Mouse (Mus musculus): ENCODE measurements around the gene Eif4a3.
A peak's percentile ranks its signal among the peaks of the same experiment; 100 is the strongest.

GRCm38 (mm10) chr11:119299391-119300245 is at the start of gene Eif4a3:
- TF ChIP-seq CTCF (IDR thresholded peaks at IDR 0.05; ENCODE audit: low read depth) (no peak), EP300 (IDR thresholded peaks at IDR 0.05; ENCODE audit: low read depth) (peak; percentile 88)
